Mouse (Mus musculus): ENCODE measurements at regions not wholly inside any gene's neighbourhood (a gene's known extent, or its start where the extent isn't known, plus 50 kb on each side); places are given as distances from the start of the nearest gene placed in this dataset.

DNA sequence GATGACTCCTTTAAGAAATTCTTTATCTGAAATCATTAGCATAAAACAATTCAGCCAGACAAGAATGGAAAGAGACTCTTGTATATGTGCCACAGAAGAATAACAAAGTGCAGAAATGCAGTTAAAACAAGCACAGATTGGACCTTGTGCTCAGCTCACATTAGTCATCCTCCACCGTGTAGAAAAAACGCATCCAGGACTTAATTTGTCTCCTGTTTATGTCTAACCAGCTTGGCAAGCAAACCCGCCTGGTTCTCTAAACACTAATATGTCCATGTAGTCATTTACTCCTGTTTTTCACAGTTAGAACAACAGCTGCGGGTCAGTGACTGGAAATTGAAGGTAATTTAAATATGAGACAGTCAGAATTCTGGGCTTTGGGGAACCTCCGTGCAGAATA lies 268.7 kb downstream of the Efnb2 start:
- peak; percentile 32 for DNase-seq (ENCODE audit: low read depth, low spot score)

DNA sequence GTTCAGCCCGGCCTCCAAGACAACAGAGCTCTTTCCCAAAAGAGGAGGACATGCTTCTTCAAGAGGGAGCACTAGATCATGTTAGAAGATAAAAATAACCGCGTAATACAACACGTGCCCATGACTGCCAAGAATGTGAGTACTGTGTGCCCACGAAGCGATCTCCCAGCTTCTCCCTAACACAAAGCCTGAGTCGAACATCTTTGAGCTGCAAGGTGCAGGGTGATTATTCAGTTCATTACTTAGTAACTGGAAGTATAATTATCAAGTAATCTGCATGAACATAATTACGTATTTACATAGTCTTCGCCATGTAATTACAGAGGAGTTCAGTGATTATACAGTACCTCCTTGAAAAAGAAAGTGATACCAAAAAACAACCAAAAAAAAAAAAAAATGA lies 269.7 kb downstream of the Efnb2 start:
- DNase-seq (ENCODE audit: low read depth, low spot score) = peak; percentile 32

DNA sequence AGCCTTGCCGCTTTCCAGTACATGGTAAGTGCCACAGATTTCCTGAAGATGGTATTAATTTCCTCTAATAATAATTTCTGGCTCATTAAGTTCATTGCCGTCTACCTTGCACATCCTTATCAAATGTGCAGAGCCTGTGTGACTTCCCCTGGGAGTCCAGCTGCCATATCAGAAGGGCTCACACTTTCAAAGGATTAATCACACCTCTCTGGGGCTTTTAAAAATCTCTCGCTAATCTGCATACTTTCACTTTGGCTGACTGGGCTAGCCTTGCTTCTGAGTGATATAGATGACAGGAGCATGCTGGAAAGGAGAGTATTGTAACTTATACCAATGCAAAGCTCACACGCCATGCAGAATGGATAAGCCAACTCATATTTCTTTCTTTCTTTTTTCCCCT lies 282.8 kb downstream of the Efnb2 start:
- DNase-seq (ENCODE audit: low read depth, low spot score) = no peak

DNA sequence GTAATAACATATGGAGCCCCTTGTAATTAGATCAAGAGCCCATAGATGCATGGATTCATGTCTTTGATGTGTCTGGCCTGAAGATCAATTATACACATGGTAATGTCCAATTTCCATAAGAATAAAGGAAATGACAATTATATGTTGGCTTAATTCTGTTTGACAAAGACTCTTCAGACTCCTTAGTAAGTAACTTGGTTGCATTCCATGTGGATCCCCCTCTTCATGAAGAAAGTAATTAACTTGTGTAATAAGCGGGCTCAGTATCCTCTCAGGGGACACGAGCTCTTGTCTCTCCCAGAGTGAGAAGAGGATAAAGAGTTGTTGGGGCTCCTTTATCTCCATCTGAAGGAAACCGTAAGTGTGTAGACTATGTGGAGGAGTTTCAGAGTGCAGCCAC lies 284.3 kb downstream of the Efnb2 start:
- DNase-seq (ENCODE audit: low read depth, low spot score) = no peak

DNA sequence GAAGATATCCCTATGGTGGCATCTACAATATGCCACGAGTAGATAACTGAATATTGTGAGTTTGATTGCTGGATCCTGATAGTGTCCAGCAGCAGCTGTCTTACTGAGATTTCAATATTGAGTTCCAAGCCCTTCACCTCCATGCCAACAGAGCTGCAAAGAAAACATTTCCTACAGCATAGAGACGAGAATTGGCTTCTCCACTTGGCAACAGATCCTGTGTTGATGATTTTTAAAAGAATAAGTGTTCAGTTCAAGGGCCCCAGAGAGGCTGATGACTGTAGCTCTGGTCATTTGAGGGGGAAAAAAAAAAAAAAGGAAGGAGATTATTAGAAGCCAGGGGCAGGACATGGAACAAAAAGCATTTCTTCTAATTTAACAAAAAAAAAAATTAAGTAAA lies 284.7 kb downstream of the Efnb2 start:
- DNase-seq (ENCODE audit: low read depth, low spot score) = no peak

DNA sequence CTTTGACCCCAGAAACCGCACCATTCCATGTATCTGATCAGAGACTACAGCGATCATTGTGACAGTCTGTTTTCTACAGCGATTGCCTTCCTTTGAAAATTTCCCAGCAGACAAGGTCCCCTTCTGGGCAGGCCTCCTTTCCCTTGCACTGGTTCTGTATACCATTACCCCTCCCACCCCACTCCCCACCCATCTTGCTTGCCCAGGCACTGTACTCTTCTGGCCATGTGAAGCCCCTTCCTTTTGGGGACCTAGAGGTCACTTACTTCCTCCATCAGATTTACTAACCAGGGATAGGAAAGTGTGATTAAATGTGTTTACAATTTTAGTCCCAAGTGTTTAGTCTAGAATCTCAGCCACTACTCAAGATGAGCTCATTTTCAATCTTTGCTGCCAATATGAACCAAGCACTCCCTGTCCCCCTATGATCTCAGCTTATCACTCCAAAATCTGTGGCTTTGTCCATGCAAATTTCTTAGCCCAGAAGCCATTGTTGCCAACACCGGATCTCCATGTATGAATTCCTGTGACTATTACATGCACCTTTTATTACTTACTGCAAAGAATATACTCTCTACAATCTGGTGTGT lies 293.7 kb downstream of the Efnb2 start:
- no peak for DNase-seq (ENCODE audit: low read depth, low spot score)

DNA sequence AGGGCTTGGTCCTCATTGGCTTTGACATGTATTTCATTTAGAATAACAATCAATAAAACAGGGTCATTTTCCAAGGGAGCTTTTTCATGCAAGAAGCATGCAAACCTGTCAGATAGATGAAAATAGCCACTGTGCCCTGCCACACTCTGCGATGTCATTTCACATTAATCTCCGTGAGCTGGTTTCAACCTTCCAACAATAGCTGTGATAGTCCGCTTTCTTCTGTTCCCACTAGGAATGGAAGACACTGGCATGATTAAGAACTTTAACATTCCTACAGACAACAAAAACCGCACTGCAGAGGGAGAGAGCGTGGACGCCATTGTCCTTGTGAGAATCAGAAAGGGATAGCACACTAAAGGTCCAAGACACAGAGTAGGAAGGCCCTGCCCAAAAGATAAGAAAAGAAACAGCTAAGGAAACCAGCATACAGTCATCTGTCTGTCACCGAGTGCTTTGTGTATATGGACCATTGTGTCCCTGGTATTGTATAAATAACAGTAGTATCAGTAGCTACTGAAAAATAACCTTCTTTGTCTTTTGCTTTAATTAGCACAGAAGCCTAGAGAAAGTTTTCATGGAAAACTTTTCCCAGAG lies 299.0 kb downstream of the Efnb2 start:
- no peak for DNase-seq (ENCODE audit: low read depth, low spot score)

DNA sequence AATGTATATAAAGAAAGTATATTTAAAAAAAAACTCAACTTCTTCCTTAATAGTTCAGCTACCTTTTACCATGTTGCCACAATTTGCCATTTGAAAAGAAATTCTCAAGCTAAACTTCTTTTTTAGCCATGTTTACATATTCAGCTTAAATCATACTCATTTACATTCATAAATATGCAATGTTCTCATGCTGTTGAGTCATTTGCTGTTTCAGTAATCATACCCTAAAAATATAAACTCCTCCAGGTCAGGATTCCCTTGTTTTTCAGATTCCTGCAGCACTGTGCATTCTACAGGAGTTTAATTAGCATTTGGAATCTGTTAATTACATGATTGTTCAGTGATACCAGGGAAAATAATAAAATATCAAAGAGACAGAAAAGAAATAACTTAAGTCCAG lies 300.5 kb downstream of the Efnb2 start:
- peak; percentile 26 for DNase-seq (ENCODE audit: low read depth, low spot score)

DNA sequence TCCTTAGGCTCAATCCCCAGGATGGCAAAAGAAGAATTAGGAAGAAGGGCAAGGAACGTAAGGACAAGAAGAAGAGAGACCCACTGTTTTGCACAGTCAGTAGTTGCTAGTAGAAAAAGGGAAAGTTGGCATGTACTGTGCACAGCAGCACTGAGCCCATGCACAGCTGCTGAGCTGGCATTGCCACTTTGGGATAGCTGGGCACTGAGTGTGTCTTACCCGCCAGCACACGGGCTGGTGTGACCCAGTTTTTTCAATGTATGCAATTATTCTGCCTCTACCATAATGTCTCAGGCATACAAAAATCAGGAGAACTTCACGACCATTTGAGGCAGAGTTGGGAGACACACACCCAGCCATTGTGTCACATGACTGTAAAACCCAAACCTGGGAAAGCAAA lies 306.1 kb downstream of the Efnb2 start:
- DNase-seq (ENCODE audit: low read depth, low spot score) = no peak

DNA sequence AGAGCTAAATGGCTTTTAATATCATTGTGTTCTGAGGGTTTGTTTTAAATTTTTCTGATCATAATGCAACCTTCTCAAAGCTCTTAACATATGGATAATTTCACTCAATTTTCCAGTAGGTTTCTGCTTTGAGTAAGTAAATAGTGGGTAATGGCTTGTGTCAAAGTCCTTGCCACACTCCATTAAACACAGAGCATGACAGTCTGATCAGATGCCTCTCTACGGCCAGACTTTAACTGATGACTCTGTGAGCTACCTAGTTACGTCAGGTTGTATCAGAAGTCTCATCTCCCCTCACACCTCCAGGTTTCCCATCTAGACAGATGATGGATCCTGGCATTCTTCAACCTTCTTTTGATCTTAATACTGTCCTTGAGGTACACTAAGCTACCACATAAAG lies 316.4 kb downstream of the Efnb2 start:
- no peak for DNase-seq (ENCODE audit: low read depth, low spot score)

DNA sequence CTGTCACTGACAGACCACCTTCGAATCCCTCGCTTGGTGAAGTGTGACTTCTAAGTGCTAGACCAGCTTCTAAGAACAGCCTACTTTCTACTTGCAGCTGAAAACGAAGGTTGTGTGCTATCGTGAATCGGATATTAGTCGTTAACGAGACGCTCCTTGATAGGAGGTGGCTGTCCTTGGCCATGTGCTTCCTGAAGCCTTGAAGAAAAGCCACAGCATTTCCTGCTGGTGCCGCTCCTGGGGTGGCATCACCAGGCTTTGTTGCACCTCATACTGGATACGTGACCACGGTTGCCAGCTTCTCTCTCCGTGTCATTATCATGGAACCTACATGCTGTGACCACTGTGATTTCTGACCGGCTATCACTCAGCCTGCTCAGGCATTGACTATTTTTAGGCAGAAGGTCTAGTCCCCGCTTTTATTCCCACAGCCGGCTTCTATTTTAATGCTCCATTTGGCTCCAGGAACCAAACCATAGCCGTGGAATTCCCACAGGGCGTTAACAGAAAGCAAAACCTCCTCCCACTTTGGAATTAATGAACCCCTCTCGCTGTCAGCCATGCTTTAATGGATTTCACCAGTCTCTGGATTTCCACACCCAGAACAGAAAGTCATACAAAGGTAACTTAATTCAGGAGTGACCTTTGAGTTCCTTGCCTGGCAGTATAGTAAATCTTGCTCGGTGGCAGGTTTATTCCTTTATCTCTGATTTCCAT lies 325.6 kb downstream of the Efnb2 start:
- no peak for DNase-seq (ENCODE audit: low read depth, low spot score)

DNA sequence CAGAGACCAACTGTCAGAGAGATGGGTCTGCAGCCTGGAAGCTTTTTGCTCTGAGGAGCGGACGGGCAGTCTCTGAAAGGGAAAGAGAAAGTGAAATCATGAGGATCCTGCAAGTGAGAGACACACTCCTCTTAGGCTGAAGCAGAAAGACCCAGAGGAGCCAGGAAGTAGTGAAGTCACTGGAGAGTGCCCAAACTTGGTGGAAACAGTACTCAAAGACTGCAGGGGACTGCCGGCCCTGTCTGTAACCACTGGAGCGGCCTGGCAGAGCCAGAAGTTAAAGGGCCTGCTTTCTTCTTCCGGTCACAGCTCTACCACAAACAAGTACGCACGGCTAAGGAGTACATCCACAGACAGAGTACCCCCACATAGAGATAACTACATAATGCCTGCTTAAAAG lies 326.5 kb downstream of the Efnb2 start:
- no peak for DNase-seq (ENCODE audit: low read depth, low spot score)

DNA sequence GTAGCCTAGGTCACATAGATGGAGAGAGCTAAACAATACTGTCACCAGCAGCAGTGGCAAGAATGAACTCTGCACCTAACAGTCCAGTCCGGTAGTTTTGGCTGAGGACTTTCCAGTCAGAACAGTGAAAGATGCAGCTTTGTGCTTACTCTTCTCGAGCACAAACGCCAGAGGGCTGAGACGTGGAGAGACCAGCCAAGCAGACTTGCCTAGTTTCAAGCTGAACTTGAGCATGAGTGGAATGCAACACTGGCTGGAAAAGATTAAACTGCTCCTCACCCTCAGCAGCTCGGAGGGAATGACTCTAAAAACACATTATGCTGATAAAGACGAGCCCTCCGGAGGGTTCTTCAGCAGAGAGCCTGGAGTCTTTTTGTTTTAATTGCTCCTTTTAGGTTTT lies 329.8 kb downstream of the Efnb2 start:
- DNase-seq (ENCODE audit: low read depth, low spot score) = no peak

DNA sequence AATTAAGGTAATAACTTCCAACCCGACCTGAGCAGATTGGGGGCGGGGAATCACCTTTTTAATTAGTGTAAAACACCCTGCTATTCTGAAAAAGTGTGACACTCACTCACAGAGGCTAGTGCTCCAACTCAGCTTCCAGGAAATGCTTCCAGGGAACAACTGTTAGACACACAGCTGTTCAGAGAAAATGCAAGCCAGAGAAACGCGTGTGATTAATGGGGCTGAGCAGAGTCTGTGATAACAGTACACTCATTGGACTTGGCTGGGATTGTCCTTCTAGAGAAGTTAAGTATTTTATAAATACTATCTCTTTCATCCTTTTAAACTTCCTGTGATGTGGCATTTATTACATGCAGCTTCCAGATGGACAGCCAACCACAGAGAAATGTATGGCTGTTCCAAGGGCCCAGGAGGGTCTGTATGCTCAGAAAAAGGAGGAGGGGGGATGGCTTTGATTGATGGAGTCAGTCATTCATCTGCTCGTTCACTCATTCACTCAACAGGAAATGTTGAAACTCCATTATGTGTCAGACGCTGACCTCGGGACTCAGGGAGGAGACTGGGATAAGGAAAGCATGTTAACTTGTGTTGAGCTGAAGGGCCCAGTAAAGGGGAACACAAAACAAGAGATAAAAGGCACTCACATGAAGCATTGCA lies 332.9 kb downstream of the Efnb2 start:
- DNase-seq (ENCODE audit: low read depth, low spot score) = no peak

DNA sequence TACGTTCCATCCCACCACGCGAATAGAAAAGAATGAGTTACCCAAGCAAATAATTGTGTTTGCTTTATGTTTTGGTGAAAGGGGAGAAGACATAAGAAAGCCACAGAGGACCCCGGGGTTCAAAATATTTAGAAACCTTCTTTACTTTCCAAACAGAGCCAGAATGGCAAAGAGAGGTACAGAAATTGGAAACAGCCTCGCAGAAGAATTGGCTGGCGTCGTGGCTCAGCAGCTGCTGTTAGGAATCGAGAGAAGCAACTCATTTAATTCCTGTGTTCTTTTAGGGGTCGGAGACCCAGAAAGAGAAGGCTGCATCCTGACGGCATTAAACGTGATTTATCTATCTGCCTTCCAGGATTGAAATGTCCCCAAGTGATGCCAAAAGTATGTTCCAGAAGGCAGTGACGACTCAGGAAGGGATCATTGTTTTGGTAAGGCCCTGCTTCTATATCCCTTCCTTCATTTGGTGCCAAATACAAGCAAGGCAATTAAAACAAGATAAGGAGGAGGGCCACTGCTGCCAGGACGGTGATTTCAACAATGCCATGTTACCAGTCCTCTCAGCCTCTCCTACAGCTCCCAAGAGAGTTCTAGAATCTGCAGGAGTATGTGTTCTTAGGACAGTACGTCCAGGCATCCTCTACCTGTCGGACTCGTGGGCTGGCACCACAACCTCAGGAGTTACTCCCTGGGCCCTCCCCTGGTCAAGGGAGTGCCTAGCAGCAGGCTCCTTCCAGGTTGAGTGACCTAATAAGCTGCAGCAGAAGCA lies 334.8 kb downstream of the Efnb2 start:
- DNase-seq (ENCODE audit: low read depth, low spot score) = no peak

DNA sequence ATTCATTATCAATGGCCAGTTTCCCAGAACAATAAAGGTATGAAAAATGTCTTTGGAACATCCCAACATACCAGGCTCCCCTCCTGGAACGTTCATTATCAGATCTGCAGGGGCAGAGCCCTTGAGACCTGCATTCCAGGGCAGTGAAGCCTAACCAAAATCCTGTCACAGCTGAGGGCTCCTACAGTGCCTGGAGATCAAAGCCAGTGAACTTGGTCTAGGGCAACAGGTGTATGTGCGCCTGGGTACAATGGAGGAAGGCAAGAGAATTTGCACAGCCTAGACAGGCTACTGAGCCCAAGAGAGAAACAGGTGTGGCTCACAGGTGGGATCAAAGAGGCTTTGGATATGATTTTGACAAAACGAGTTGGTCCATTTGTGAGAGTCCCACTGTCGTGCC lies 335.6 kb downstream of the Efnb2 start:
- DNase-seq (ENCODE audit: low read depth, low spot score) = no peak

DNA sequence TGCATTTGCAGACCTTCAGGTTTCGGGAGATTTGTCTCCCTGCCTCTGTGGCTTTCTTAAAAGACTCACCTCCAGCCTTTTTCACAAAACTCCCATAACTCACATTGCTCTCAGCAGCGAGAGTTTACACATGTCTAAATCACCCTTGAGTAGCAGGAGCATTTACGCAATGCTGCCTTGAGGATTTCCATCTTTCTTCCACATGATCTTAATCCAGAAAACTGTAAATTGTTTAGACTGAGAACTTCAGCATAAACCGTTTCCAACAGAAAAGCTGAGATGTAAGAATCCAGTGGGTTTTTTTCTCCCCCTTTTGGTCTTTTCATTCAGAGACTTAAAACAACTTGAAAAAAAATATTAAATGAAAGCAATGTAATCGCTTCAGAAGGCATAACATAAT lies 336.5 kb downstream of the Efnb2 start:
- no peak for DNase-seq (ENCODE audit: low read depth, low spot score)

DNA sequence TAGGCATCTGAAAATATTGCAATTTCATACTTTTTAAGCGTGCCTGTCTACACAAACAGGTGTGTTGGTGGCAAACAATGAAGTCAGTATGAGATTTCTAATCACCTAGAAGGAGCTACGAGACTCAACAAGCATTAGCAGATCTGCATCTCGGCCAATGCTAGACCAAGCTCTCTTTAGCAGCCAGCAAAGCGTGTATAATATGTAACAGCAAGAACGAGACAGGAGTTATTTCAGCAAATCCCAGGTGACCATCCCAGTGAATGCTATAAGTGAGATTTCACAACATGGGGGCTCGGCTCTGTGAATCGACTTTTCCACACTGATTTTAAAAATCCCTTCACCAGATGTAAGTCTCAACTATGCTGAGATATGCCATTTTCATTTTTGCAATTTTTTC lies 352.8 kb downstream of the Efnb2 start:
- DNase-seq (ENCODE audit: low read depth, low spot score) = no peak

DNA sequence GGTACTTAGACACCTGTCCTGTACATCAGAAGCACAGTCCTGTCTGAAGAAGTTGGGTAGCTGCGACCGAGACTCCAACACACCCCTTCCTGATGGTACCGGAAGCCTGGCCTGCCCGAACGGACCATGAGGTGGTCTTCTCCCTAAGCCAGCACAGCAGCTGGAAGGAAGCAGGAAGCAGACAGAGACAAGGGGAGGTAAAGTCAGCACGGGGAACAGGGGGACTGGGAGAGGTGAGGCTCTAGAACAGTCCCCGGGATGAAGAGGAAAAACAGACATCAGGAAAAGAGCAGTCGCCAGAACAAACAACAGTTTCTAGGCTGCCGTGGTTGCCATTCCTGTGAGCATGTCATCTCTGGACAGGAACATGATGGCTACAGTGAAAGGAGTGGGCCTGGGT lies 353.6 kb downstream of the Efnb2 start:
- DNase-seq (ENCODE audit: low read depth, low spot score) = no peak

DNA sequence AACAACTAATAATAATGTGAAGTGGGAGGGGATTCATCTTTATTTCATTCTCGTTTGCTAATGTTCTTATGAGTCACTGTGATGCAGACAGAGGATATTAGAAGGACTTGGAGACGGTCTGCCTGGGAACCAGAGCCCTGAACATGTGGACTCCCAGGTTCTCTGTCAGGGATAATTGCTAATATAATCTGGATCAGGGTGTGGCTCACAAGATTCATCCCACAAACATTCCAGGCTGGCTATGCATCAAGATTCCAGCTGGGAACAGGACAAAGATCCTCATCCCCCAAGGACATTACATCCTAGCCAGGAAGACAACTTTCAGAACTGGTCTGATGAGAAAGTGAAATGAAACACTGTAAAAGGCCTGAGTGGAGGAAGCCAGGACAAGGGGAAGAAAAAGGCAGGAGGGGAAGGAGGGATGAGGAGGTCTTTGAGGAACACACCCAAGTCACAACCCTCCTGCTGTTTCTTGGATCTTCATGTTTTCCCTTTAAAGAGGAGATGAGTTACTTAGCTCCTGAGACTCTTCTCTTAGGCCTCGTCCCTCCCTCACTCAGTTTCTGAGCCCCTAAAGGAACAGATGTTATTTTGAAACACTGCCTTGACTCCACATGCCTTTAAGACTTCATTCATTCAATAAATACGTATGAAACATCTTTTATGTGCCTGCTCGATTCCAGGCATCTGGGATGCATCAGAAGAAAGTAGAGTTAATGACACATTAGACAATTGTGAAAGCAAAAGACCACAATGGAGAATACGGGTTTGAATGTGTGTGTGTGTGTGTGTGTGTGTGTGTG lies 360.9 kb downstream of the Efnb2 start:
- no peak for DNase-seq (ENCODE audit: low read depth, low spot score)

DNA sequence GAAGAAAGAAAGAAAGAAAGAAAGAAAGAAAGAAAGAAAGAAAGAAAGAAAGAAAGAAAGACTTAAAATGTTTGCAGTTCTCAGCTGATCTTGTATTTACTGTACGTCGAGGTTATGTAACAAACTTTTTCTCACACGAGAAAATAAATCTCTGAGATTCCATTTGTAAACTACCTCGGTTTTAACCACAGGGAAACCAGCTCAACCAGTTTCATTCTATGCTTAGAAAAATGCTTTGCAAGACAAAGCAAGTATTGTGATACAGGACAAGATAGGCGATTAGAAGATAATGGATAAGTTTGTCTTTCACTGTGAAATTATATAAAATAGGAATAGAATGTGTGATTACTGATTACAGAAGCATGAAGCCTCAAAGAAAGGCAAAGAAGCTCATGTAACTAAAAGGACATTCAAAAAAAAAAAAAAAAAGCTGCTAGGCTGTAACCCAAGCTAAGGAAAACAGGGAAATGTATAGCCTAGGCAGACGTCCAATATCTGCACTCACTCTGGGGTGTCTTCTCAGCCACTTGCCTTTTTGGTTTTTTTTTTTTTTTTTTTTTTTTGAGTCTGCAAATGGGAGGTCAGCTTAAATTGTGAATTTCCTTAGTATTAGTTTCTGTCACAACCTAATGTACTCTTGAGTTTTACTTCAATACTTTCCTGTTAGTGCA lies 368.3 kb downstream of the Efnb2 start:
- no peak for DNase-seq (ENCODE audit: low read depth, low spot score)
